Mouse (Mus musculus) granulocyte monocyte progenitor cell, adult 5-6 weeks (primary cell): ENCODE measurements at regions not wholly inside any gene's neighbourhood (a gene's known extent, or its start where the extent isn't known, plus 50 kb on each side); places are given as distances from the start of the nearest gene placed in this dataset.

ENCODE experiments used
- ATAC-seq: replicated peaks from 2 replicates; pipeline ENCODE4 v1.8.0; 2016; ENCODE audit warnings: mild to moderate bottlenecking, moderate TSS enrichment, inconsistent platforms; ENCODE audit not compliant: poor library complexity, severe bottlenecking

- no peak for ATAC-seq
Observed at GRCm38 (mm10) chr4:93986189-93986588, 570.2 kb upstream of the Gm10306 start.

- peak; percentile 90 for ATAC-seq
Observed at GRCm38 (mm10) chr4:93990273-93990869, 566.0 kb upstream of the Gm10306 start.

GRCm38 (mm10) chr4:94005818-94006217 lies 550.5 kb upstream of the Gm10306 start:
- peak; percentile 85 for ATAC-seq

- peak; percentile 87 for ATAC-seq
Observed at GRCm38 (mm10) chr4:94007088-94007768, 549.1 kb upstream of the Gm10306 start.

- no peak for ATAC-seq
Observed at GRCm38 (mm10) chr4:94015713-94016112, 540.6 kb upstream of the Gm10306 start.

- peak; percentile 40; the same call in 1 of the 2 replicates for ATAC-seq
Observed at GRCm38 (mm10) chr4:94017702-94018101, 538.6 kb upstream of the Gm10306 start.

GRCm38 (mm10) chr4:94049629-94050310 lies 506.6 kb upstream of the Gm10306 start:
- no peak for ATAC-seq

- no peak for ATAC-seq
Observed at GRCm38 (mm10) chr4:94052249-94053162, 503.8 kb upstream of the Gm10306 start.

- ATAC-seq: no peak
Observed at GRCm38 (mm10) chr4:94073178-94073870, 483.0 kb upstream of the Gm10306 start.

GRCm38 (mm10) chr4:94082839-94083238 lies 473.5 kb upstream of the Gm10306 start:
- no peak for ATAC-seq

- no peak for ATAC-seq
Observed at GRCm38 (mm10) chr4:94094379-94094778, 462.0 kb upstream of the Gm10306 start.

- no peak for ATAC-seq
Observed at GRCm38 (mm10) chr4:94106941-94107340, 449.4 kb upstream of the Gm10306 start.

GRCm38 (mm10) chr4:94116881-94117280 lies 439.5 kb upstream of the Gm10306 start:
- no peak for ATAC-seq

- peak; percentile 42; the same call in 1 of the 2 replicates for ATAC-seq
Observed at GRCm38 (mm10) chr4:94124177-94124576, 432.2 kb upstream of the Gm10306 start.

GRCm38 (mm10) chr4:94137921-94138320 lies 418.4 kb upstream of the Gm10306 start:
- ATAC-seq: no peak

- ATAC-seq: no peak
Observed at GRCm38 (mm10) chr4:94144901-94145801, 411.2 kb upstream of the Gm10306 start.

- ATAC-seq: no peak
Observed at GRCm38 (mm10) chr4:94147964-94148533, 408.3 kb upstream of the Gm10306 start.

- ATAC-seq: no peak
Observed at GRCm38 (mm10) chr4:94149056-94149455, 407.3 kb upstream of the Gm10306 start.

GRCm38 (mm10) chr4:94160620-94161019 lies 395.7 kb upstream of the Gm10306 start:
- no peak for ATAC-seq
